Mouse (Mus musculus) bone marrow, adult 2 months (tissue): ENCODE measurements around the gene Pakap. TPM values are rescaled to one million over a fixed set of nuclear protein-coding genes. Genes with fewer than 3 reads are reported as not detected.

Experiments used
- H3K27ac ChIP-seq: fragments of 200-500 bp; 2 replicates; pipeline ENCODE4 v1.5.1; 2012; ENCODE audit warnings: low read depth, mild to moderate bottlenecking, control low read depth, inconsistent platforms, low read length; ENCODE audit not compliant: control insufficient read depth, poor library complexity, insufficient read depth
- H3K4me1 ChIP-seq: fragments of 200-500 bp; 2 replicates; pipeline ENCODE4 v1.6.1; 2011; ENCODE audit warnings: low read length; ENCODE audit not compliant: control insufficient read depth, insufficient read depth
- H3K4me3 ChIP-seq: fragments of 200-500 bp; replicated peaks from 2 replicates; pipeline ENCODE3; 2011; ENCODE audit warnings: mild to moderate bottlenecking, low read depth, low read length, control low read depth; ENCODE audit not compliant: control insufficient read depth
- CTCF ChIP-seq: fragments of 200-500 bp; IDR thresholded peaks from 2 replicates; pipeline ENCODE4 v1.5.1; 2011; ENCODE audit warnings: low read length, control low read depth; ENCODE audit not compliant: control insufficient read depth, insufficient read depth
- POLR2A ChIP-seq: fragments of 200-500 bp; IDR thresholded peaks from 2 replicates; pipeline ENCODE4 v1.6.1; 2011; ENCODE audit warnings: low read depth, mild to moderate bottlenecking, control low read depth, low read length, borderline replicate concordance; ENCODE audit not compliant: control insufficient read depth
- WGBS: fragments of 180-500 bp; shearing (Covaris S2); methylation state at CpG from one replicate; pipeline ENCODE4 v1.1.7; 2018; 5-methylcytosine and 5-hydroxymethylcytosine counted together
- polyA plus RNA-seq: library from polyadenylated mRNA; stranded (reverse); fragments of >200 nt; gene quantifications from 2 replicates; pipeline ENCODE4 v1.2.4, GENCODE M21; 2011; ENCODE audit warnings: low replicate concordance; ENCODE audit not compliant: missing spikeins, insufficient read depth, insufficient read length

Pakap gene
- polyA plus RNA-seq, 1 experiment, result 1.9 TPM

GRCm38 (mm10) chr4:57717354-57717753 is 149.4 kb downstream of the Pakap start, which contains the start of gene Akap2:
Gene Akap2, plus strand, starts transcription at chr4:57717657.
- no peak for TF ChIP-seq CTCF
- no peak for TF ChIP-seq POLR2A
- WGBS, result 81% methylated on average over 9 of the region's 9 CpGs
- no peaks in the 10 kb centered on the region for H3K4me1 ChIP-seq
- no peak within 1 kb of the TSS for H3K27ac ChIP-seq
- H3K4me3 ChIP-seq, result no peak within 1 kb of the TSS

- Histone ChIP-seq H3K4me3 (no peak overlapping the region), H3K4me1 (no peaks in the 10 kb centered on the region), H3K27ac (no peak overlapping the region)
- WGBS, result 62% methylated on average over 1 of the region's 1 CpGs
- TF ChIP-seq CTCF, result no peak
- no peak for TF ChIP-seq POLR2A
These were observed 151.4 kb downstream of the Pakap start for GRCm38 (mm10) chr4:57719370-57719769.

- WGBS, result 37% methylated on average over 7 of the region's 7 CpGs
- no peak for TF ChIP-seq CTCF
- TF ChIP-seq POLR2A, result no peak
- Histone ChIP-seq H3K4me3 (no peak overlapping the region), H3K27ac (peak overlapping the region; percentile 64), H3K4me1 (no peaks in the 10 kb centered on the region; the same call in 1 of the 2 replicates)
These were observed 152.9 kb downstream of the Pakap start for GRCm38 (mm10) chr4:57720869-57721361.

- Histone ChIP-seq H3K4me1 (peaks cover 2% of the 10 kb centered on the region; the same call in 1 of the 2 replicates), H3K4me3 (no peak overlapping the region), H3K27ac (no peak overlapping the region)
- TF ChIP-seq POLR2A (no peak), CTCF (no peak)
- WGBS, result 81% methylated on average over 4 of the region's 4 CpGs
These were observed 154.3 kb downstream of the Pakap start for GRCm38 (mm10) chr4:57722296-57722695.

GRCm38 (mm10) chr4:57723659-57724058 is 155.7 kb downstream of the Pakap start:
- WGBS, result 69% methylated on average over 2 of the region's 2 CpGs
- TF ChIP-seq POLR2A, result no peak
- no peak for TF ChIP-seq CTCF
- H3K27ac ChIP-seq, result no peak overlapping the region

GRCm38 (mm10) chr4:57725569-57725968 is 157.6 kb downstream of the Pakap start:
- Histone ChIP-seq H3K27ac (no peak overlapping the region), H3K4me1 (peaks cover 2% of the 10 kb centered on the region; the same call in 1 of the 2 replicates), H3K4me3 (no peak overlapping the region)
- 3% methylated on average over 1 of the region's 1 CpGs for WGBS
- TF ChIP-seq CTCF, result no peak
- no peak for TF ChIP-seq POLR2A

More at GRCm38 (mm10) chr4:57723659-57724058, 155.7 kb downstream of the Pakap start:
- Histone ChIP-seq H3K4me1 (peaks cover 2% of the 10 kb centered on the region; the same call in 1 of the 2 replicates), H3K4me3 (no peak overlapping the region)

- Histone ChIP-seq H3K4me3 (no peak overlapping the region), H3K4me1 (peaks cover 3% of the 10 kb centered on the region; the same call in 1 of the 2 replicates), H3K27ac (no peak overlapping the region)
- no peak for TF ChIP-seq CTCF
- no peak for TF ChIP-seq POLR2A
- WGBS, result 75% methylated on average over 4 of the region's 4 CpGs
These were observed 160.7 kb downstream of the Pakap start for GRCm38 (mm10) chr4:57728611-57729183.

- H3K27ac ChIP-seq, result no peak overlapping the region
These were observed 162.1 kb downstream of the Pakap start for GRCm38 (mm10) chr4:57730047-57730446.

More at GRCm38 (mm10) chr4:57730047-57730446, 162.1 kb downstream of the Pakap start:
- peaks cover 3% of the 10 kb centered on the region; the same call in 1 of the 2 replicates for H3K4me1 ChIP-seq
- no peak overlapping the region for H3K4me3 ChIP-seq
- TF ChIP-seq POLR2A (no peak), CTCF (no peak)
- WGBS, result 88% methylated on average over 6 of the region's 6 CpGs
